Mouse (Mus musculus) splenic B cell, adult 2 months (primary cell): Measurements from ENCODE around the gene Isoc2b.
A peak's percentile ranks its signal among the peaks of the same experiment; 100 is the strongest.
"Not testable (repeated sequence)": the region's sequence is repeated elsewhere in the genome, so short reads cannot be mapped to it uniquely, and the experiment has no call there.

Source experiments
- DNase-seq: peaks from one replicate; pipeline ENCODE4 v3.0.0-alpha.2; 2011; ENCODE audit warnings: low read depth, low spot score
- H3K27me3 ChIP-seq: 2 replicates; pipeline ENCODE4 v1.6.1; 2012; ENCODE audit warnings: mild to moderate bottlenecking, low read length, moderate library complexity, mixed read lengths; ENCODE audit not compliant: control insufficient read depth, poor library complexity, insufficient read depth, severe bottlenecking
- H3K36me3 ChIP-seq: 2 replicates; pipeline ENCODE4 v1.6.1; 2012; ENCODE audit warnings: mild to moderate bottlenecking, low read length, moderate library complexity, mixed read lengths; ENCODE audit not compliant: control insufficient read depth, poor library complexity, insufficient read depth, severe bottlenecking

Isoc2b gene

DNA sequence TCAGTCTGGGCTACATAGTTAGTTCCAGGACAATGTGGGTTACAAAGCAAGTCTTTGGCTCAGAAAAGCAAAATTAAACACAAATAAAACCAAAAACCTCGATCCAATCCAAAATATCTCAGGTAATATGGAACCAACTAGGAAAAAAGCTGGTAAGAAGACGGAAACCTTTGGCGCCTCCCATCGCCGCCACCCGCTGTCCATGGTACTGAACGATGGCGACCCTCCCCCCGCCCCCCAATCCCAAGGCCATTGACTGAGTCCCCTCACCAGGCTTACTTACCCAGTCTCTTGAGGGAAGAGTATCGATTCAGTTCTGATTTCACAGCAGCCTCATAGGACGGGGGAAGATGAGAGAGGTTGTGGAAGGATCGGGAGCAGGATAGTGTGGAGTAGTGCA is 39.6 kb downstream of the Isoc2b start:
- DNase-seq, result no peak
- H3K36me3 ChIP-seq, result no peaks in the 10 kb centered on the region
- H3K27me3 ChIP-seq, result no peaks in the 10 kb centered on the region

DNA sequence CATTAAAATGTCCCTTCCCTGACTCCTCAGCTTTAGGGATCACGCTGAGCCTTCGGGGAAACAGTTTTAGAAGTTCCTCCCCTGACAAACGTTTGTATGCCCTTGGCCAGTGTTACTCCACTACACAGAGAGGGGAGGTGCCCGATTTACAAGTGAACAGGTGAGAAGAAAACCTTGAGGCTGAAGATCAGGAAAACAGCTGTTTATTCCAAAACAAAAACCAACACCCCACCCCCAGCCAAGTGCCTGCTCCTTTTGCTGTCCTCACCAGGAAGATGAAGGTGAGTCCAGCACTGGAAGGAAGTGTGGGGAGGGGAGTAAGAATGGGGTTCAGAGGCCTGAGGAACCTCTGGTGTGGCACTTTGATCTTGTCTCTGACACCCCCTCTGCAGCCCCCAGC is 44.7 kb downstream of the Isoc2b start:
- no peaks in the 10 kb centered on the region for H3K27me3 ChIP-seq
- H3K36me3 ChIP-seq, result no peaks in the 10 kb centered on the region
- no peak for DNase-seq

DNA sequence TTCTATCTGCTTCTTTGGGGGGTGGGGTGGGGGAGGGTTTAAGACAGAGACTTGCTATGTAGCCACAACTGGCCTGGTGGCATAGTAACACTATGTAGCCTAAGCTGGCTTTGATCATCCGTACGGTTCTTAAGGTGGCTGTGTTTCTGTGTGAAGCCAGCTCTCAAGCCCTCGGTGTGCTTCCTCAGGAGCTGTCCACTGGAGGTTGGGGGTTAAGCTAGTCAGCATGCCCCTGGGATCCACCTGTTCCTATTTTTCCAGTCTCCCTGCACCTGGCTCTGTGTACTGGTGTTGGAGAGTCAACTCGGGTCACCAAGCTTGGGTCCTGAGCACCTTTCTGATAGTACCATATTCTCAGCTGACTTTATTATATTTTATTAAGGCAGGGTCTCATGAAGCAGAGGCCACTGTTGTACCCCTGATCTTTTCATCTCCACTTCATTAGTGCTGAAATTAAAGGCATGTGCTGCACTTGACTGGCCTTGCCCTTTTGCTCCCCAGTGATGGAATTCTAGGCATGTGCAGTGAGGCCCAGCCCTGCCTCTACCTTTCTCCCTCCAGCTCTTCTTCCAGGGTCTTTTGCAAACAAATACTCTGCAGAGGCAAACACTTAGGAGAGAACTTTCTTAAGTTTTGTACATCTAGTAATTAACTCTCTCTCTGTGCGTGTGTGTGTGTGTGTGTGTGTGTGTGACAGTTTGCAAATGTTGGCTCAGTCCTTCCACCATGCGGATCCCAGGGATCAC is 47.7 kb downstream of the Isoc2b start:
- no peaks in the 10 kb centered on the region for H3K36me3 ChIP-seq
- no peaks in the 10 kb centered on the region for H3K27me3 ChIP-seq
- no peak for DNase-seq

DNA sequence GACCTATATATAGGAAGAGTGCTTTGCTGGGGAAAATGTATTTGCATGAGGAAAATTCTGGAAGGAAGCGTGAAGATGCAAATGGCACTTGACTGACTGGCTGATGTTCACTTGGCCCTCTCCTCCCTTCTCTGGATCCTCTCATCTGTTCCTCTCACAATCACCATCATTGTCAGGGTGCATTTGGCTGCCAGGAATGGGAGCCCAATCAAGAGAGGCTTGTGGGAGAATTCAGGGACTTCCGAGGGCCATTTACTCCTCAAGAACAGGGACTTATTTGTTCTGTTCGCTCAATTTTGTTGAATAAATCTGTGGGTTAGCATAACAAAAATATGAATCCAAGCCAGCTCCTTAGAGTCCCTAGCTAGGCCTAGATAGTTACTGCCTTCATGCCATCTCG is 48.4 kb downstream of the Isoc2b start:
- Histone ChIP-seq H3K36me3 (no peaks in the 10 kb centered on the region), H3K27me3 (no peaks in the 10 kb centered on the region)
- no peak for DNase-seq

DNA sequence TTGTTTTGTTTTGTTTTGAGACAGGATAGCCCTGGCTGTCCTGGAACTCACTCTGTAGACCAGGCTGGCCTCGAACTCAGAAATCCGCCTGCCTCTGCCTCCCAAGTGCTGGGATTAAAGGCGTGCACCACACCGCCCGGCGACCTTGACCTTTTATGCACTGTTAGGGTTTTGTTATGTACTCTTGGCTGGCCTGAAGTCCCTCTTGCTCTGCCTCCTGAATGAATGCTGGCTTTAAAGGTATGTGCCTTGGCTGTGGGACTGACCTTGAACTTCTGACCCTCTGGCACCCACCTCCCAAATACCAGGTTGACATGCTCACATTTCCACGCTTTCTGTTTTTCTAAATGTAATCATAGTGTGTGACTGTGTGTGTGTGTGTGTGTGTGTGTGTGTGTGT is 49.1 kb downstream of the Isoc2b start:
- DNase-seq, H3K27me3 ChIP-seq, H3K36me3 ChIP-seq: not testable (repeated sequence)

DNA sequence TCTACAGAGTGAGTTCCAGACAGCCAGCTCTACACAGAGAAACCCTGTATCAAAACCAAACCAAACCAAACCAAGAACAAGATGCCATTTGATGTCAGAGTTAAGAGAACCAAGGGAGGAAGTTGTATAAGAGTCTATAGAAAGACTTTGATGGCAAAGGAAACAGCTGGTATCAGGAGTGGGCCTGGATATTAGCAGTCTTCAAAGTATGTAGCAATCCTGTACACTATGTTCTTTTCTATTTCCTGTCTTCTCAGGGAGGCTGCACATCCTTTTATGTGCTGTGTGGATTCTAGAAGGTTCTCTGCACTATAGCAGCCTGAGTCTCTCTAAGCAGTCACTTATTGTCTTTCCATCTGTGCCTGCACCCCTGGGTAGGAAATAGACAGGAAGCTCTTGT is 53.5 kb downstream of the Isoc2b start:
- DNase-seq, result no peak
- no peaks in the 10 kb centered on the region for H3K36me3 ChIP-seq
- H3K27me3 ChIP-seq, result no peaks in the 10 kb centered on the region

DNA sequence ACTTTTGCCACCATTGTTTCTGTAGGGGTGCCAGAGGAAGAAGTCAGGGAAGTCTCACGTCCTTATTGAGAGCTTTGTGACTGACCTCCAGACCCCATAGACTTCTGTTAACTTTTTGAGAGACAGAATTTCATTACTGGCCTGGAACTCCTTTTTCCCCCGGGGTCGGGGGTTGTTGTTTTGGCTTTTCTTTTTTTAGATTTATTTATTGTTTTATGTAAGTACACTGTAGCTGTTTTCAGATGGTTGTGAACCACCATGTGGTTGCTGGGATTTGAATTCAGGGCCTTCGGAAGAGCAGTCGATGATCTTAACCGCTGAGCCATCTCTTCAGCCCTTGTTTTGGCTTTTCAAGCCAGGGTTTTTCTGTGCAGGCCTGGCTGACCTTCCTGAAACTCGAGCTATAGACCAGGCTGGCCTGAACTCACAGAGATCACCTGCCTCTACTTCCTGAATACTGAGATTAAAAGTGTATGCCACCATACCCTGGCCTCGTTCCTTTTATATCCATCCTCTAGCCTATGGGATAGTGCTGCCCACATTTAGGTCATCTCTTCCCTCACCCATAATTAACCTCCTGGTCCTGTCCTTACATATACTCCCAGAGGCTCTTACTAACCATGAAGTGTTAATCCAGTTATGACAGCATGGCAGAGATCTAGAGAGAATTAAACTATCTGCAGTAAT is 56.8 kb downstream of the Isoc2b start:
- Histone ChIP-seq H3K27me3 (no peaks in the 10 kb centered on the region), H3K36me3 (peaks cover 6% of the 10 kb centered on the region; the same call in 1 of the 2 replicates)
- no peak for DNase-seq

DNA sequence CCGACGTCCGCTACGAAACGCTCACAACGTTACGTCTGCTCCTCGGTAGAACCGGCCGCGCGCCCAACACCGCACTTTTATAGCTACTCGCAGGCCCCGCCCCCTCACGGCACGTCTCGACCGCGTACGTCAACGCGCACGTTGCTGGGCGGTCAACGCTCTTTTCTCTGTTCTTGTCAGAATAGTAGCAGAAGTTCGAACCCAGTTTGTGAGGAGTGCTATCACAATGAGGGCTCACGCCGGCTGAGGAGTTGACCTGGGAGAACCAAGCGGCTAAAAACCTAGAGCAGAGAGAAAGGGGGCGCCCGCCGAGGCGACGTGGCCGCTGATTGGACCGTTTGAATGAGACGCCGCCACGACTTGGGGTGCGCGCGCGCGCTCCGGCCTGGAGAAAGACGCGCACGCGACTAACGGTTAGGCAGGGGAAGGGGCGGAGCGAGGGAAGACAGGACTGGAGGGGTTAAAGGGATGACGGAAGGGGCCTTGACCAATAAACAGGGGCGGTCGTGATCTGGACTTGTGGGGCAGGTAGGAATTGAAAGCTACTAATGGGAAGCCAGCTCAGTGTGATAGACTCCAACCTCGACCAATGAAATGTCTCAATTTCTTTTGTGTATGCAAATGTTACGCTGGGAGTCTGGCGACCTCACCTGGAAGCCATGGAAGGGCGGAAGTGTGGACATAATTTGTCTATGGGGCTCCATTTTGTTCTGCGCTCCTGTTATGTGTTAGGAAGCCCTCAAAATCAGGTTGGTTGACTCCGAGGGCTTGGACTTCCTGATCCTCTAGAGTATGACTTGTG is 57.6 kb downstream of the Isoc2b start, which contains the start of gene Ube2s:
Gene Ube2s, minus strand, starts transcription at position 288 of the 802 bp plus-strand sequence.
- DNase-seq, result peak; percentile 99
- H3K36me3 ChIP-seq, result peaks cover 8% of the 10 kb centered on the region
- H3K27me3 ChIP-seq, result no peaks in the 10 kb centered on the region

DNA sequence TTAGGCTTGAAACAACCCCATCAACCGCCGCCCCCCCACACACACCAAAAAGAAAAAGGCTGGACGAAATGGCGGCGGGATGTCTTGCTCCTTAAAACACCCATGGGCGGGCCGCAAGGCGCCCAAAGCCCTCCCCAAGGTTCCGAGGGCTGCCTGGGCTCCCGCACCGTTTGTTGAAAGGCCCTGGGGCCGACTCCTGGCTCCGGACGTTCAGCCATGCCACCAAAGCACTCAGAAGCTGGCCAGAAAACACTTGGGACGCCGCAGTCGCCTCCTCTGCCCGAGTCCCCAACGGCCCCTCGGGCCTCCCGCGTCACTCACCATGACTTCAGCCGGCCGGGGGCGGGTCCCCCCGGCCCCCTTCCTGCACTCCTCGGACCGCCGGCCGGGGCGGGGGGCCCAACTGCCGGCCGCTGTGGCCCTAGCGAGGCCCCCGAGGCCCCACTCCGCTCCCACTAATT is 58.2 kb downstream of the Isoc2b start:
- Histone ChIP-seq H3K36me3 (peaks cover 11% of the 10 kb centered on the region), H3K27me3 (no peaks in the 10 kb centered on the region)
- DNase-seq, result peak; percentile 51

DNA sequence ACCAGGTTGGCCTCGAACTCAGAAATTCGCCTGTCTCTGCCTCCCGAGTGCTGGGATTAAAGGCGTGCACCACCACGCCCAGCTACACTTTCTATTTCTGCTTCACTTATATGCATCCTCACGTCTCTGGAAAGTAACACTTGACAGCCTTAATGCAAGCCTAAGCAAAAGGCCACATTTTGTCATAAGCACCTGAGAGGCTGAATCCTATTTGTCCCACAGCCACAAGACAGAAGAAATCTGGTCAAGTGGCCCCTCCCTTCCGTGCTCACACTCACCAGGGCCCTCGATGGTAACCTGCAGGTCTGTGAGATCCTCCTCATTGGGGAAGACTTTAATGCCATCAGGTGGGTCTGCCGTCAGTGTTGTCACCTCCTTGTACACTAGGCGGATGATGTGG is 58.9 kb downstream of the Isoc2b start:
- DNase-seq, result not testable (repeated sequence)

DNA sequence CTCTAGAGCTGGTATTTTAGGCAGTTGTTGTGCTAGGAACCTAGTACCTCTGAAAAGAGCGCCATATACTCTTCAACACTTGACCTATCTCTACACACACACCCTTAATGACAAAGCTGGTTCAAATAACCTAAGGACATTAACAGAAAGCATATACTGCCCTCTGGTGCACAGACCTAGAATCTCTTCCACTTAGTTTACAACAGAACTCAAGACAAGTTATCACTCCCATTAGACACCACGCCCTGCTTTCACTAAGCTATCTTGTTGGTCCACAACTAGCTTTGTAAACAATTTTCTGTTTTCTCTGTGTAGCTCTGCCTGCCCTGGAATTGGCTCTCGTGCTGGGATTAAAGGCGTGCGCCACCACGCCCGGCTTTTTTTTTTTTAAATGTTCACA is 63.3 kb downstream of the Isoc2b start:
- peaks cover 13% of the 10 kb centered on the region for H3K36me3 ChIP-seq
- peak; percentile 80 for DNase-seq
- no peaks in the 10 kb centered on the region for H3K27me3 ChIP-seq

More for the DNA sequence above, 58.9 kb downstream of the Isoc2b start:
- H3K36me3 ChIP-seq, result peaks cover 11% of the 10 kb centered on the region
- H3K27me3 ChIP-seq, result not testable (repeated sequence)

DNA sequence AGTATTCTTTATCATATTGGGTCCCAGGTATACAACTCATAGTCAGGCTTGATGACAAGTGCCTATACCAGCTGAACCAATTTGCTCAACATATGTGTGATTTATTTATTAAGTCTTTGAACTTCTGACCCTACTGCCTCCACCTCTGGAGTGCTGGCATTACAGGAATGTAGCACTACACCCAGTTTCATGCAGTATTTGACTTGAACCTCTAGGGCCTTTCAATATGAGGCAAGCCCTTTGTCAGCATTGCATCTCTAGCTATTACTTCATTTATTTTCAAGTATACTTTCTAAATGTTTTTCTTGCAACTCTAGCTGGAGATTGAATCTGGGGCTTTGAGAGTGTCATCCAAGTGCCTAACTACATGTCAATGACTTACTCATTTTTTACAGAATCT is 67.8 kb downstream of the Isoc2b start:
- Histone ChIP-seq H3K36me3 (peaks cover 4% of the 10 kb centered on the region), H3K27me3 (no peaks in the 10 kb centered on the region)
- DNase-seq, result no peak

DNA sequence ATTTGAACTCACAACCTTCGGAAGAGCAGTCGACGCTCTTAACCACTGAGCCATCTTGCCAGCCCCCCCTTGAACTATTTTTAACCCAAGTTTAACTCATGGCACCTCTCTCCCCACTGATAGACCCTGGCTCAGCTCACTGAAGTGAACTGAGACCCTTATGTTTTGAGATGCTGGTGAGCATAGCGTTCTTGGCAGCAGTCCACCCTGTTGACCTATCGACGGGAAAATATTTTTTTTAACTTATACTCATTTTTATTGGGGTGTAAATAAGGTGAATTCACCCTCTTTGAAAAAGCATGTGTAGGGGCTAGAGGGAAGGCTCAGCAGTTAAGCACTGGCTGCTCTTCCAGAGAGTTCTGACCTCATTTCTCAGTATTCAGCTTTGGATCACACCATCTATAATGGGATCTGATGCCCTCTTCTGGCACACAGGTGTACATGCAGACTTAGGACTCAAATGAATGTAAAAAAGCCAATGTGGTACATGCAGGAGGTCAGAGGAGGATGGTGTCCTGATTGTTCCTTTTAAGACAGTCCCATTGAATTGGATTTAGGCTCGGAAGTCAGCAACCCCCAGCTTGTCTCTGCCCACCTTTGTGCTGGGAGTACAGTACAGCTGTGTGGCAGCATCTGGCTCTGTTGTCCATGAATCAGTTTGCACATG is 74.2 kb downstream of the Isoc2b start:
- H3K36me3 ChIP-seq, result peaks cover 5% of the 10 kb centered on the region
- DNase-seq, result peak; percentile 64
- no peaks in the 10 kb centered on the region for H3K27me3 ChIP-seq
